Mouse (Mus musculus) liver, embryonic 12.5 days (tissue): ENCODE measurements around the gene Glce. TPM values are rescaled to one million over a fixed set of nuclear protein-coding genes. Genes with fewer than 3 reads are reported as not detected.

Experiments
- ATAC-seq: fragments of 200-750 bp; cut with Nextera tagmentation; 2 replicates; pipeline ENCODE4 v1.8.0; 2017; ENCODE audit warnings: moderate number of reproducible peaks, mild to moderate bottlenecking, moderate library complexity
- H3K27ac ChIP-seq: fragments of 300-500 bp; sonication (generic); 2 replicates; pipeline ENCODE4 v1.5.1; 2016; ENCODE audit warnings: mild to moderate bottlenecking
- H3K27me3 ChIP-seq: fragments of 300-500 bp; sonication (generic); replicated peaks from 2 replicates; pipeline ENCODE4 v1.6.1; 2016; ENCODE audit warnings: mild to moderate bottlenecking, moderate library complexity
- H3K36me3 ChIP-seq: fragments of 300-500 bp; sonication (generic); 2 replicates; pipeline ENCODE4 v1.6.1; 2016; ENCODE audit warnings: mild to moderate bottlenecking, moderate library complexity
- H3K4me1 ChIP-seq: fragments of 300-500 bp; sonication (generic); 2 replicates; pipeline ENCODE4 v1.6.1; 2016
- H3K4me2 ChIP-seq: fragments of 300-500 bp; sonication (generic); 2 replicates; pipeline ENCODE4 v1.6.1; 2016; ENCODE audit warnings: mild to moderate bottlenecking, moderate library complexity
- H3K4me3 ChIP-seq: fragments of 300-500 bp; sonication (generic); 2 replicates; pipeline ENCODE4 v1.5.1; 2016; ENCODE audit warnings: mild to moderate bottlenecking, moderate library complexity
- H3K9ac ChIP-seq: fragments of 300-500 bp; sonication (generic); 2 replicates; pipeline ENCODE4 v1.6.1; 2016; ENCODE audit warnings: mild to moderate bottlenecking, moderate library complexity
- H3K9me3 ChIP-seq: fragments of 300-500 bp; sonication (generic); replicated peaks from 2 replicates; pipeline ENCODE4 v1.6.1; 2016; ENCODE audit warnings: mild to moderate bottlenecking, moderate library complexity
- WGBS: fragments of 180-500 bp; shearing (Covaris S2); methylation state at CpG from one replicate; pipeline ENCODE4 v1.1.7; 2016; ENCODE audit not compliant: insufficient replicate concordance; 5-methylcytosine and 5-hydroxymethylcytosine counted together
- polyA plus RNA-seq: library from polyadenylated mRNA; unstranded; fragments of >200 nt; fragmentation: Nextera tagmentation; extraction: Ambion mirVana; gene quantifications from 2 replicates; pipeline ENCODE4 v1.2.1, GENCODE M21; 2016

Gene Glce
- polyA plus RNA-seq, 1 experiment from 2014 or later: 7.8 TPM

GRCm38 (mm10) chr9:62121551-62122447, 656 bp downstream of the Glce start:
- Histone ChIP-seq H3K9ac (peak overlapping the region; percentile 93), H3K4me1 (peaks cover 24% of the 10 kb centered on the region), H3K27ac (peak overlapping the region; percentile 81), H3K4me3 (peak overlapping the region; percentile 81), H3K27me3 (peaks cover 9% of the 10 kb centered on the region; the same call in 1 of the 2 replicates), H3K36me3 (no peaks in the 10 kb centered on the region), H3K4me2 (peak overlapping the region; percentile 100), H3K9me3 (no peaks in the 10 kb centered on the region)
- peak; percentile 0; the same call in 1 of the 2 replicates for ATAC-seq
- under 1% methylated on average over 59 of the region's 59 CpGs for WGBS

DNA sequence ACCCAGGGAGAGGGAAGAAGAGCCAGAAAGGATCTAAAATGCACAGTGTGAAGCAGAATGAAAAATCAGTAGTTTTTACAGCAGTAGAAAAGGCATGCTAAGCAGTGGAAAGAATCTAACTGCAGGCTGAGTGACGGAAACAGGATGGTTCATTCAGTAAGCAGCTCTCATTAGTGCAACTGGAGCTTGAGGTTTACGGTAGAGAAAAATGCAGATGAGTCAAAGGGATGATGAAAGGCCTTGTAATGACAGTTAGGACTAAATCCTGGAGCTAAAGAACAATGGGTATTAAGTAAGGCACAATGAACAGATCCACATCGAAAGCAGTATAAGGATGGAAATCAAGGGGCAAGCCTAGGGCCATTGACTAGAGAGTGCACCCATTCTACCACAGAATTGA, 3.7 kb downstream of the Glce start:
- Histone ChIP-seq H3K9me3 (no peaks in the 10 kb centered on the region), H3K4me2 (no peak overlapping the region), H3K36me3 (no peaks in the 10 kb centered on the region), H3K9ac (no peak overlapping the region), H3K4me1 (peaks cover 19% of the 10 kb centered on the region), H3K27me3 (no peaks in the 10 kb centered on the region; the same call in 1 of the 2 replicates), H3K4me3 (no peak overlapping the region), H3K27ac (no peak overlapping the region)
- 68% methylated on average over 3 of the region's 3 CpGs for WGBS
- no peak for ATAC-seq

- no peak overlapping the region for H3K4me3 ChIP-seq
- H3K27ac ChIP-seq: no peak overlapping the region
- no peak overlapping the region for H3K9ac ChIP-seq
- no peak overlapping the region for H3K4me2 ChIP-seq
- WGBS: 65% methylated on average over 3 of the region's 3 CpGs
- no peaks in the 10 kb centered on the region for H3K36me3 ChIP-seq
- no peaks in the 10 kb centered on the region for H3K27me3 ChIP-seq
- H3K9me3 ChIP-seq: no peaks in the 10 kb centered on the region
- no peaks in the 10 kb centered on the region for H3K4me1 ChIP-seq
- no peak for ATAC-seq
These were observed 6.6 kb downstream of the Glce start for GRCm38 (mm10) chr9:62115826-62116225.

- Histone ChIP-seq H3K9ac (no peak overlapping the region), H3K4me2 (no peak overlapping the region), H3K27ac (no peak overlapping the region), H3K27me3 (no peaks in the 10 kb centered on the region), H3K4me1 (peaks cover 10% of the 10 kb centered on the region), H3K4me3 (no peak overlapping the region), H3K36me3 (no peaks in the 10 kb centered on the region), H3K9me3 (no peaks in the 10 kb centered on the region)
- WGBS: 61% methylated on average over 1 of the region's 1 CpGs
- ATAC-seq: no peak
These were observed 25.9 kb downstream of the Glce start for GRCm38 (mm10) chr9:62096603-62097002.

- H3K36me3 ChIP-seq: no peaks in the 10 kb centered on the region
- no peak overlapping the region for H3K4me3 ChIP-seq
- H3K4me2 ChIP-seq: no peak overlapping the region
- H3K27ac ChIP-seq: no peak overlapping the region
- H3K4me1 ChIP-seq: peaks cover 10% of the 10 kb centered on the region
- WGBS: 78% methylated on average over 5 of the region's 5 CpGs
- no peaks in the 10 kb centered on the region for H3K27me3 ChIP-seq
- no peaks in the 10 kb centered on the region for H3K9me3 ChIP-seq
- no peak for ATAC-seq
- no peak overlapping the region for H3K9ac ChIP-seq
These were observed 30.9 kb downstream of the Glce start for GRCm38 (mm10) chr9:62091604-62092003.

DNA sequence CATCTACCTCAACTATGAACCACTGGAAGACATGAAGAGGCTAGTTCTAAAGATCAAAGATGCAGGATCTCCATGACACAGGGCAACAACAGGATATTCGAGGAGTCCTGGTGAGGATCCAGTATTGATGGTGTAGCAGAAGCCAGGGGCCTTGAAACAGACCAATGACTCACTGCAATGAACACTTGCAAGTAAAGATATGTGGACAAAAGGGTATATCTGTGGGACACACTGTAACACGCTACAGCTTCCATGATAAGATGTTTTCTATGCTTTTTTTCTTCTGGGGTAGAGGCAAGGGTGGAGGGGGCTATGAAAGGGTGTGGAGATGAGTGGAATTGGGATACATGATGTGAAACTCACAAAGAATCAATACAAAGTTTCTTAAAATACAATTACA, 36.9 kb downstream of the Glce start:
- Histone ChIP-seq H3K9ac (no peak overlapping the region), H3K4me2 (0 out of 2 replicates have a peak overlapping the region, but pooled peaks have one; percentile 12), H3K27me3 (no peaks in the 10 kb centered on the region), H3K4me3 (no peak overlapping the region), H3K9me3 (no peaks in the 10 kb centered on the region), H3K4me1 (peaks cover 28% of the 10 kb centered on the region), H3K36me3 (peaks cover 5% of the 10 kb centered on the region; the same call in 1 of the 2 replicates), H3K27ac (0 out of 2 replicates have a peak overlapping the region, but pooled peaks have one; percentile 20)
- peak; percentile 74 for ATAC-seq
- WGBS: 35% methylated on average over 2 of the region's 2 CpGs

DNA sequence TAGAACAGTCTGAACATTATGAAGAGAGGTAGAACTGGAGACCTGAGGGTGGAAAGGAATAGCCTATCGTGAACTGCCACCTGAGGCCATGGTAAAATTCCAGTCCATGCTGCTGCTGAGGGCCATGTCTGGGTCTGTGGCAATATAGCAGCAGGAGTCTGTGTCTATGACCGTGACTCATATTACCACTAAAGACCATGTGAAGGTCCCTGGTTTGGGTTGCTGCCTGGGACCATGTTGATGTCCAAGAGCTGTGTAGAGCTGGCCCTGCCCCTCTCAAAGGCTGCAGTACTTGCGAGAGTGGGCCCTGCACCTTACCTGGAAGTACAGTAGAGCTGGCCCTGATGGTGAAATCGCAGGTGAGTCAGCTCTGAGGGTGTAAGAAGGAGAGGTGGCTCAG, 37.6 kb downstream of the Glce start:
- ATAC-seq: no peak
- H3K27me3 ChIP-seq: no peaks in the 10 kb centered on the region
- H3K4me3 ChIP-seq: no peak overlapping the region

GRCm38 (mm10) chr9:62082986-62083385, 39.5 kb downstream of the Glce start:
- Histone ChIP-seq H3K9me3 (no peaks in the 10 kb centered on the region), H3K27ac (no peak overlapping the region), H3K36me3 (peaks cover 5% of the 10 kb centered on the region; the same call in 1 of the 2 replicates), H3K9ac (no peak overlapping the region), H3K4me3 (no peak overlapping the region), H3K27me3 (no peaks in the 10 kb centered on the region), H3K4me2 (no peak overlapping the region), H3K4me1 (peaks cover 28% of the 10 kb centered on the region)
- 2% methylated on average over 2 of the region's 2 CpGs for WGBS
- ATAC-seq: peak; percentile 80

More for the DNA sequence above, 37.6 kb downstream of the Glce start:
- Histone ChIP-seq H3K9me3 (no peaks in the 10 kb centered on the region), H3K4me1 (peaks cover 28% of the 10 kb centered on the region), H3K4me2 (0 out of 2 replicates have a peak overlapping the region, but pooled peaks have one; percentile 12), H3K36me3 (peaks cover 5% of the 10 kb centered on the region; the same call in 1 of the 2 replicates), H3K27ac (0 out of 2 replicates have a peak overlapping the region, but pooled peaks have one; percentile 20), H3K9ac (no peak overlapping the region)
- WGBS: 89% methylated on average over 4 of the region's 4 CpGs

DNA sequence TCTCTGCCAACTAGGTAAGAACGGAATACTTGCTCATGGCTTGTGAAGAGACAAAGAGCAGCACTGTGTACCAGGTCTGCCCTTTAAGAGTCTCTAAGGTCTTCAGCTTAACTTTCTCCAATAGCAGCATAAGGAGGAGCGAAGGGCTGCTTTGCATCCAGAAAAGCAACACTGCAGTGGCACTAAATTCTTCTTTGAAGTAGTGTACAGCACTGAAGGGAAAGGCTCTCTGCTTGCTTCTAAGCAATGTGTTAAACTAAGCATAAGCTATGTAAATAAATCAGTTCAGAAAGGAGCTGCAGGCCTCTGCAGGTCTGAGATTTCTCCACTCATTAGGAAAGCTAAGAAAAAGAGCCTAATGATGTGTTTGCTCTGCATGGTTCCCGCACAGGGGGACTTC, 40.9 kb downstream of the Glce start:
- peaks cover 35% of the 10 kb centered on the region for H3K4me1 ChIP-seq
- no peak overlapping the region for H3K4me2 ChIP-seq
- no peak overlapping the region for H3K9ac ChIP-seq
- peaks cover 5% of the 10 kb centered on the region; the same call in 1 of the 2 replicates for H3K36me3 ChIP-seq
- H3K9me3 ChIP-seq: no peaks in the 10 kb centered on the region
- no peak for ATAC-seq
- H3K27me3 ChIP-seq: no peaks in the 10 kb centered on the region
- H3K27ac ChIP-seq: no peak overlapping the region
- WGBS: 64% methylated on average over 3 of the region's 3 CpGs
- H3K4me3 ChIP-seq: no peak overlapping the region

GRCm38 (mm10) chr9:62080028-62080760, 42.3 kb downstream of the Glce start:
- Histone ChIP-seq H3K4me3 (no peak overlapping the region), H3K4me2 (no peak overlapping the region), H3K27me3 (no peaks in the 10 kb centered on the region), H3K9ac (no peak overlapping the region), H3K36me3 (peaks cover 4% of the 10 kb centered on the region; the same call in 1 of the 2 replicates), H3K9me3 (no peaks in the 10 kb centered on the region), H3K27ac (no peak overlapping the region), H3K4me1 (peaks cover 30% of the 10 kb centered on the region)
- no peak for ATAC-seq

DNA sequence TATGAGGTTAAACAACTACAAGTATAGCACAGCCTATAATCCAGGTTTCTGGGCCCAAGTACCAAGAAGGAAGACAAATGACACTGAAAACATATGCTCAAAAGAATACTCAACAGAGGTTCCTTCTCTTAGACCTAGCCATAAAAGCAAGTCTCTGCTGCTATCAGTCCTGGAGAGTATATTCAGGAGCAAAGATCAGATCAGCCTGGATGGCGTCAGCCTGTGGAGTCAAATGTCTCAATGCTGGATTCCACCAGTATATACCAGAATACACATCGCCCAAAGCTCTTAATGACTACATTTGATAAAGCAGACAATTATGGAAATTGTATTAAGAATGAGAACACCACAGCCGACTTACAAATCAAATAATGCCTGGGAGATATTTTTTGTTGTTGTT, 60.2 kb downstream of the Glce start:
- no peak for ATAC-seq
- H3K36me3 ChIP-seq: no peaks in the 10 kb centered on the region
- no peak overlapping the region for H3K4me3 ChIP-seq
- H3K4me2 ChIP-seq: no peak overlapping the region
- no peaks in the 10 kb centered on the region for H3K9me3 ChIP-seq
- no peaks in the 10 kb centered on the region for H3K27me3 ChIP-seq
- WGBS: 67% methylated on average over 3 of the region's 3 CpGs
- H3K9ac ChIP-seq: no peak overlapping the region
- H3K27ac ChIP-seq: no peak overlapping the region
- H3K4me1 ChIP-seq: no peaks in the 10 kb centered on the region

DNA sequence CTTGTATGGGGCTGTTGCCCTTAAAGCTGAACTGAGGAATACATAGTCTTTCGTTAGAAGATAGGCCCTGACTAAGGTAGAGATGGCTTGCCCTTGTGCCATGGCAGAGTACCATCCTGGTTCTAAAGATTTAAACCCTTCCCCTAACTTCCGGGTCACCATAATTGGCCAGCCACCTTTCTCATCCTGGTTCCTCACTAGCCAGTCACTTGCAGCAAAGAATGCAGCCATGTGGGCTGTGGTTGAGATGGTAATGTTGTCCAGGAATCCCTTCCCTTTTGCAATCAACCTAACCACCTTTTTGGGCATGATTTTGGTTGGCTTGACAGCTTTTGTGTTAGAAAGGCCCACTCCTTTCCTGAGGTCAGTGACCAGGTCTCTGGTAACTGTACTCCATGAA, 62.0 kb downstream of the Glce start:
- Histone ChIP-seq H3K9me3 (no peaks in the 10 kb centered on the region), H3K9ac (no peak overlapping the region), H3K27me3 (no peaks in the 10 kb centered on the region), H3K4me1 (no peaks in the 10 kb centered on the region), H3K36me3 (no peaks in the 10 kb centered on the region), H3K4me3 (no peak overlapping the region), H3K4me2 (no peak overlapping the region), H3K27ac (no peak overlapping the region)
- WGBS: 81% methylated on average over 2 of the region's 2 CpGs
- no peak for ATAC-seq
